Mouse (Mus musculus): Measurements from ENCODE around the gene Carmil1. TPM values are rescaled to one million over a fixed set of nuclear protein-coding genes. Genes with fewer than 3 reads are reported as not detected.

Carmil1 gene
- polyA plus RNA-seq, 1 experiment from 2014 or later = 2.8 TPM

DNA sequence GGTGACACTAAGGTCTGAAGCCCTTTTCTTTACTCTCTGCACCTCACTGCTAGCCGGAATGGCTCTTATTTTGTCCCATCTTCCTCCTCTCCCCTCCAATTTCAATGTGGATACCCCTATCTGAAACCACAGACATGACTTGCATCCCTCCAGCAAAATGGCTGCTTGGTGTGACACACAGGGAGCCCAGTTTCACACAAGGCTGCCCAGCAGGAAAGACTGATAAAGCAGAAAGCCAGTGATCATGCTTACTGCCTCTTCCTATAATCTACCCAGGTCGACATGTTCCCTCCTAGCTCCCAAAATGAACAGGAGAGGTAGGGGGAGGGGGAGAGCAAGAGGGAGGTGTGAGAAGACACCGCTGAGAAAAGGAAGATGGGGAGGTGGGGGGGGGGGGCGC, 36.6 kb downstream of the Carmil1 start:
- no peak overlapping the region for H3K27ac ChIP-seq
- 62% methylated on average over 2 of the region's 4 CpGs for WGBS (ENCODE audit: missing documents)
- H3K4me3 ChIP-seq (ENCODE audit: inconsistent target) = no peak overlapping the region
- H3K79me2 ChIP-seq (ENCODE audit: inconsistent target) = no peaks in the 10 kb centered on the region
- H3K36me3 ChIP-seq (ENCODE audit: inconsistent target) = no peaks in the 10 kb centered on the region

DNA sequence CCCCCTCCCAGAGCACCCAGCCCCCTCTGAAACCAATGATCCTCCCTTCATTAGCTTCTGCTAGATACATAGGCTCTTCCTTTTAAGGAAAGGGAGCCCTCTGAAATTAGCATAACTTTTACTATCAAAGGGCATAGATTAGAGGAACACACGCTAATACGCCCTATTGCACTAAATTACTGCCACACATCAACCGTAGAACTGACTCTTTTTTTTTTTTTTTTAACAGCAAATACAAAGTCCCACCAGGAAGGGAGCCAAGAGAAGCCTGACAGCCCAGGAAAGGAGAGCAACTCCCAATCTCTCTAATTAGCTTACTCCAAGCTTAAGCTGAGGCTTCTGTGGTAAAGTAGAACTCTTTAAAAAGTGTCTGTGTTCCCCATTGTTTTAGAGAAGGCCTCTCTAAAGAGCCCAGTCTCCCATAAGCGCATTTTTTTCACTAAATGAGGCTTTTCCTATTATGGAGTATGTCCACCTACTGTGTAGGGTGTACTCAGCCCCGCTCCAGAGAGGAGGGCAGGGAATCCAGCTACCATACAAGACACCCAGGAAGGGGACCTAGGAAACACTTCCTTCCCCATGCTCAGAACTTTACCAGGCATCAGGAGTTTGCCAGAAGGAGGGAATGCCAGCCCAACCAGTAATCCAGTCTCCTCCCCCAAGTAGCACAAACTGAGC, 38.0 kb downstream of the Carmil1 start:
- WGBS (ENCODE audit: missing documents) = 85% methylated on average over 5 of the region's 5 CpGs
- no peaks in the 10 kb centered on the region for H3K36me3 ChIP-seq (ENCODE audit: inconsistent target)
- no peak overlapping the region for H3K4me3 ChIP-seq (ENCODE audit: inconsistent target)
- H3K27ac ChIP-seq = no peak overlapping the region
- no peaks in the 10 kb centered on the region for H3K79me2 ChIP-seq (ENCODE audit: inconsistent target)

- H3K36me3 ChIP-seq (ENCODE audit: inconsistent target) = no peaks in the 10 kb centered on the region
- H3K4me3 ChIP-seq (ENCODE audit: inconsistent target) = no peak overlapping the region
- H3K27ac ChIP-seq = no peak overlapping the region
- no peaks in the 10 kb centered on the region for H3K79me2 ChIP-seq (ENCODE audit: inconsistent target)
- 30% methylated on average over 5 of the region's 5 CpGs for WGBS (ENCODE audit: missing documents)
Observed at GRCm38 (mm10) chr13:24241201-24241600, 39.4 kb downstream of the Carmil1 start.

- H3K4me3 ChIP-seq (ENCODE audit: inconsistent target) = no peak overlapping the region
- 91% methylated on average over 4 of the region's 4 CpGs for WGBS (ENCODE audit: missing documents)
- H3K79me2 ChIP-seq (ENCODE audit: inconsistent target) = no peaks in the 10 kb centered on the region
- no peaks in the 10 kb centered on the region for H3K36me3 ChIP-seq (ENCODE audit: inconsistent target)
- H3K27ac ChIP-seq = no peak overlapping the region
Observed at GRCm38 (mm10) chr13:24240430-24240829, 40.2 kb downstream of the Carmil1 start.

DNA sequence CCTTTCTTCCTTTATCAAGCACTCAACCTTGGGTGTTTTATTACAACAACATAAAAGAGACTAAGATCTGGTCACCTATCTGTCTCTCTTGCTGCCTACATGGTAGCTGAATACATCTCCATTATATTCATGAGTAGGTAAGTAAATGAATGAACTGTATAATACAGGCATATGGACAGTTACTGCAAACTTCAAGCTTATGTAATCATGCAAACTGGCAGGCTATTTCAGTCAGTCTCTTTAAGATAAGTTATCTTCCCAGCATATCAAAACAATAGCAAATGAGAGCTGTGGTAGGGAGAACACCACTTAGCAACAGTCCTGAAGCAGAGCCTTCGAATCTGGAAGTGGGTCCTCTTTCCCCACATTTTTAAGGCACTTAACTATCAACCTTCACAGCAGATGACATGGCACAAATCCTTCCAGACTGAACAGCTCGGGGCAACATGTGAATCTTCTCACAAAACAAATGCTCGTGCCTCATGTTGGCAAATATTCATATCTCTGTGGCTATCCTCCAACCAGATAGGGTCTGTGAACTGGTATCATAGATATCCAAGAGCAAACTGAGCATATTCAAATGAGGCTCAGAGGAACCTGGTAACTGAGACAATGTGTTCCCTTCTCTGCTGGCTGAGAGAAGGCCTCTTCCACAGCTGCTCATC, 42.0 kb downstream of the Carmil1 start:
- WGBS (ENCODE audit: missing documents) = 70% methylated on average over 3 of the region's 3 CpGs
- H3K79me2 ChIP-seq (ENCODE audit: inconsistent target) = no peaks in the 10 kb centered on the region
- H3K27ac ChIP-seq = no peak overlapping the region
- H3K36me3 ChIP-seq (ENCODE audit: inconsistent target) = no peaks in the 10 kb centered on the region
- H3K4me3 ChIP-seq (ENCODE audit: inconsistent target) = no peak overlapping the region

- 95% methylated on average over 4 of the region's 4 CpGs for WGBS (ENCODE audit: missing documents)
Observed at GRCm38 (mm10) chr13:24236736-24237135, 43.9 kb downstream of the Carmil1 start.

DNA sequence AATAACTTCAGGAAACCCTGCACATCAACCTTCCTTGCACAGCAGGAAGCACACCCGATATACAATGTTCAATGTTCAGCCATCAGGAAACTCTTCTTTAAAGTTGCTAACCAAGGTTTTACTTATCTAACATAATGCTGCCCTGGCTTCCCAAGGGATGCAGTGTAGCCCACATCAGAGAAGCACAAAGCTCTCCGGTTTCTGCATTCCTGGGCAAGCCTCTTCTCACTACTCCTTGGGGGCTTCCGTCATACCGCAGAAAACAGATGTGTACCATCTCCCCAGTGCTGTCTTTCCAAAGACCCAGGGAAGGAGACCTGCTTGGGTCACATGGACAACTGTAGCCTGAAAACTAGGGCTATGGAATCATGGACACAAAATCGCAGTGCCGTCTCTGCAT, 47.8 kb downstream of the Carmil1 start:
- H3K4me3 ChIP-seq (ENCODE audit: inconsistent target) = no peak overlapping the region
- no peaks in the 10 kb centered on the region for H3K36me3 ChIP-seq (ENCODE audit: inconsistent target)
- H3K79me2 ChIP-seq (ENCODE audit: inconsistent target) = no peaks in the 10 kb centered on the region
- 55% methylated on average over 6 of the region's 6 CpGs for whole genome bisulfite sequencing (ENCODE audit: missing documents)
- no peak overlapping the region for H3K27ac ChIP-seq

More at GRCm38 (mm10) chr13:24236736-24237135, 43.9 kb downstream of the Carmil1 start:
- Histone ChIP-seq H3K36me3 (ENCODE audit: inconsistent target) (no peaks in the 10 kb centered on the region), H3K27ac (no peak overlapping the region), H3K79me2 (ENCODE audit: inconsistent target) (no peaks in the 10 kb centered on the region), H3K4me3 (ENCODE audit: inconsistent target) (no peak overlapping the region)

GRCm38 (mm10) chr13:24231746-24232483, 48.7 kb downstream of the Carmil1 start:
- Histone ChIP-seq H3K4me3 (ENCODE audit: inconsistent target) (no peak overlapping the region), H3K79me2 (ENCODE audit: inconsistent target) (no peaks in the 10 kb centered on the region), H3K27ac (no peak overlapping the region), H3K36me3 (ENCODE audit: inconsistent target) (no peaks in the 10 kb centered on the region)
- WGBS (ENCODE audit: missing documents) = 97% methylated on average over 9 of the region's 10 CpGs

- 82% methylated on average over 2 of the region's 2 CpGs for WGBS (ENCODE audit: missing documents)
- Histone ChIP-seq H3K79me2 (ENCODE audit: inconsistent target) (no peaks in the 10 kb centered on the region), H3K36me3 (ENCODE audit: inconsistent target) (no peaks in the 10 kb centered on the region), H3K4me3 (ENCODE audit: inconsistent target) (no peak overlapping the region), H3K27ac (no peak overlapping the region)
Observed at GRCm38 (mm10) chr13:24231146-24231545, 49.4 kb downstream of the Carmil1 start.

GRCm38 (mm10) chr13:24230541-24231095, 50.0 kb downstream of the Carmil1 start:
- WGBS (ENCODE audit: missing documents) = 59% methylated on average over 4 of the region's 4 CpGs
- Histone ChIP-seq H3K4me3 (ENCODE audit: inconsistent target) (no peak overlapping the region), H3K36me3 (ENCODE audit: inconsistent target) (no peaks in the 10 kb centered on the region), H3K27ac (no peak overlapping the region), H3K79me2 (ENCODE audit: inconsistent target) (no peaks in the 10 kb centered on the region)

DNA sequence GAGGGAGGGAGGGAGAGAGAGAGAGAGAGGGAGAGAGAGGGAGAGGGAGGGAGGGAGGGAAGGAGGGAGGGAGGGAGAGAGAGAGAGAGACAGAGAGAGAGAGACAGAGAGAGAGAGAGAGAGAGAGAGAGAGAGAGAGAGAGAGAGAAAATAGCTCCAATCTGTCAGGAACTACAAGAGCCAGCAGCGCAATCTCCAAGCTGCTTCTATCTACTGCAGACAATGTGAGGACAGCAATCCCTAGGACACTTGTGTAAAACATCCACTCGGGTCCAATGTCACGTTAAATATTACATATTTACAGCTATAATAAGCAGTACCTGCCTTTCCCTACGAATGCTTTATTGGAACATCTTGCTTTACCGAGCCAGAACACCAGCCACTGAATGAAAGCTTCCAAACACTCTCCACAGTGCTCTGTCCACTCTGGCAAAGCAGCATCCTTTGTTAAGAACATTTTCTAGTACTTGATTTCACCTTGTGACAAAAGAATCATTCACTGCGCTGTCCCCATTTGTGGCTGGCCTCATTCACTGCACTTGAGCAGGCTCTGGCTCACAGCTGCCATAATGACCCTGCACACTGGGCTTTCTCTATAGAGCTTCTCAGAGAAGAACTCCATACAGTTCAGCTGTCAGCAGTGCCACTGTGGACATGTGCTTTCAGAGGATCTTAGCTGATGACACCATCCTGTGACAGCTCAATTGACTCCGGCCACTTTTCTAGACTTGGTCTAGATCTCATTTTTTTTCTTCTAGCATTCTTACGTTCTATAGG, 57.0 kb downstream of the Carmil1 start:
- Histone ChIP-seq H3K27ac (no peak overlapping the region), H3K4me3 (ENCODE audit: inconsistent target) (no peak overlapping the region), H3K36me3 (ENCODE audit: inconsistent target) (no peaks in the 10 kb centered on the region), H3K79me2 (ENCODE audit: inconsistent target) (no peaks in the 10 kb centered on the region)
- WGBS (ENCODE audit: missing documents) = 89% methylated on average over 8 of the region's 8 CpGs

GRCm38 (mm10) chr13:24220441-24220970, 60.1 kb downstream of the Carmil1 start:
- Histone ChIP-seq H3K4me3 (ENCODE audit: inconsistent target) (no peak overlapping the region), H3K79me2 (ENCODE audit: inconsistent target) (no peaks in the 10 kb centered on the region), H3K36me3 (ENCODE audit: inconsistent target) (no peaks in the 10 kb centered on the region), H3K27ac (no peak overlapping the region)
- WGBS (ENCODE audit: missing documents) = 68% methylated on average over 3 of the region's 3 CpGs

- no peak overlapping the region for H3K4me3 ChIP-seq (ENCODE audit: inconsistent target)
- no peak overlapping the region for H3K27ac ChIP-seq
- no peaks in the 10 kb centered on the region for H3K36me3 ChIP-seq (ENCODE audit: inconsistent target)
- 50% methylated on average over 2 of the region's 2 CpGs for WGBS (ENCODE audit: missing documents)
- H3K79me2 ChIP-seq (ENCODE audit: inconsistent target) = no peaks in the 10 kb centered on the region
Observed at GRCm38 (mm10) chr13:24211229-24211628, 69.4 kb downstream of the Carmil1 start.

DNA sequence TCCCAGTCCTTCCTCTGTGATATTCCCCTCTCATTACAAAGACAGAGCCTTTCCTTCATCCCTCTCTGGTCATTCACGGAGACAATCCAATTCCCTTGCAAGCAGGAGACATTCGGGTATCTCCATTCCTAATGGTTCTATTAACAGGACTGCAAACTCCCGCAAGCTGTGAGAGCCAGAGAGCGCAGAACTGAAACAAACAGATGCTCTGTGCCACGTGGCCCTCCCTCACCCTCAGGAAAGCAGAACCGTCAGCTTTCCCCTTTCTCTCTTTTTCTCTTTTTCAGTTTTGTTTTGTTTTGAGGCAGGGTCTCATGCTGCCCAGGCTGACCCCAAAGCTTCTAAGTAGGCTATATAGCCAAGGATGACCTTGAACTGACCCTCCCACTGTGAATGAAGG, 74.5 kb downstream of the Carmil1 start:
- Histone ChIP-seq H3K27ac (no peak overlapping the region), H3K4me3 (ENCODE audit: inconsistent target) (no peak overlapping the region), H3K79me2 (ENCODE audit: inconsistent target) (no peaks in the 10 kb centered on the region), H3K36me3 (ENCODE audit: inconsistent target) (no peaks in the 10 kb centered on the region)
- WGBS (ENCODE audit: missing documents) = 53% methylated on average over 6 of the region's 6 CpGs
